Mouse (Mus musculus) c-Kit-negative CD71-positive TER-119-positive erythroid progenitor cells, embryonic 14.5 days (primary cell): ENCODE data around the gene Nyap2.

Experiments used
- DNase-seq: peaks from one replicate; pipeline ENCODE4 v3.0.0-alpha.2; 2013; ENCODE audit warnings: low read depth, low spot score

Nyap2 gene

DNA sequence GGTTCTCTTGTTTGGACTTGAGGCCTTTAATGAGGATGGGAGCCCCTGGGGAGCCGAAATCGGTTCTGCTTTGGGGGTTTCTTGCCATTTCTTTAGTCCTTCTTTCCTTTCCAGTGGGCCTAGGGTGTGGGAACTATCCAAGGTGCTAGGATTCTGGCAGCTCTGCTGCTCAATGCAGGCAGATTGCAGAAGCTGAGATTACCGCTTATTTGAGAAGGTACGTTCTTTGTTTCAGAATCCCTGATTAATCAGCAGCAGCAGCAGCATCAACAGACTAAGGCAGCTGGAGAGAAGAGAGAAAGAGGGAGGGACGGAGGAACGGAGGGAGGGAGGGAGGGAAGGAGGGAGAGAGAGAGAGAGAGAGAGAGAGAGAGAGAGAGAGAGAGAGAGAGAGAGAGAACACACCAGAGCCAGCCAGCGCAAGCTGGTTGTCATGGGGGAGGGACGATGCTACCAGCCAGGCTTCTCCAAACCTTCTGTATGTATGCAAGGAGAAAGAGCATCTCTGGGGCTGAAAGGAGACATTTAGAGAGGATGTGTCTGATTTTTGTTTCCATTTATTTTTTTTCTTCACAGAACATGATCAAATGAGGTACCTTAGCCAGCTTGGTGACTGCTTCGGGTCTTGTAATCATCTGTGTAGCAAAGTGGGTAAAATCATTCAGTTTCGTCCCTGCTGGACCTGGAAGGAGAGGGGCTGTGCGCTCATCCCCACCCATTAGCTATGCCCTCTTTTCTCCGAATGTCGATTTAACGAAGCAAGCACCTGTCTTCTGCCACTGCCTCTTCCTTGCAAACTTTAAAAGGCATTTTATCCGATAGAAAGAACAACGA is at the start of gene Nyap2:
Nyap2 (plus strand) TSS at position 120 of the 834 bp plus-strand sequence.
- no peak for DNase-seq

DNA sequence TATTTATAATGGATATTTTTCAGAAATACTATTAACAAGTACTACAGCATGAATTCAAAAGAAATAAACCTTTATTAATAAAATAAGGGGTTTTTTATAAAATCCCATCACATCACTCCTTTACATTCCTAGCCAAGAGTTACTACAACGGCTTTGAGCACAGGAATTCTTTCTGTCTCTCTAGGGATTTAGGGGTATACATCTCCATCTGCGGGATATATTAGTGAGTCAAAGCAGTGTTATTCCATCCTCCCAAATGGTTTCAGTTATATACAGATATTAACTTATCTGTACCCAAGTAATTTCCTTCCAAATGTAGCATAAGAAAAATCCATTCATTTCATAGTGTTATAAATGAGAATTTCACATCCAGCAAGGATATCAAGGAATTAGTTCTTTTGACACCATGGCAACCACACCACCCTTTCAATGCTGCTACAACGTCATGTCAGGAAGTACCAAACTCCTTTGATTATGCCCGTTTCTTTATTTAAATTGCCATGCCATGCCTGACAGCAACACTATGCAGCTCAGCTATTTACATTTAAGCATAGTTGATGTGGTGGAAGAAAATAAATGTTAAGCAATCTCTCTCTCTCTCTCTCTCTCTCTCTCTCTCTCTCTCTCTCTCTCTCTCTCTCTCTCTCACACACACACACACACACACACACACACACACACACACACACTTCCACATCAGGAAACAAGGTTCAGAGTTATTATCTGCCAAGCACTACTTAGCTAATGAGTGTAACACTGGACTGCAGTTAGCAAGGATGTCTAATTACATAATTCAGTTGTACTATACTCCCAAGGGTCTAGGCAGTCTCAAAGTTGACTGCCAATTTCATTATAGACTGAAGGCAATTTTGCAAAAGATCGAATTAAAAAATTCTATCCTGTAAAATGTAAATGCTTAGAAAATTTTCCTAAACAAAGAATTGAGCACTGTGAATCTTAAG is 33.6 kb upstream of the Nyap2 start:
- DNase-seq: no peak

DNA sequence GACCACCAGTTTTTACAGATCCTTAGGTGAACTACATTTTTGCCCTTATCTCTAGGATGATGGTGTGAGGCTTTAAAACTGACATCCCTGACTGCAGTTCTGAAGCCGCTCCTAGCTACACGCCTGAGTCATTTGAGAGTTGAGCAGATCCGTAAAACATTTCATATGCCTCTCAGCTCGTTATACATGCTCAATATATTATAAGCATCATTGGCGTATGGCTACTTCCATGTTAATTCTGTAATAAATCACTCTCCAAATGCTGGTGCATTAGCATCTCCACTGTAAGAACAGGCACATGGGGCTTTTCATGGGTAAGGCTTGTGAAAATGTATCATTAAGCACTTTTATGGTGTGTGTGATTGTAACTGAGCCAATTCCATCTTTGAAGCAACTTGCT is 18.4 kb upstream of the Nyap2 start:
- no peak for DNase-seq

DNA sequence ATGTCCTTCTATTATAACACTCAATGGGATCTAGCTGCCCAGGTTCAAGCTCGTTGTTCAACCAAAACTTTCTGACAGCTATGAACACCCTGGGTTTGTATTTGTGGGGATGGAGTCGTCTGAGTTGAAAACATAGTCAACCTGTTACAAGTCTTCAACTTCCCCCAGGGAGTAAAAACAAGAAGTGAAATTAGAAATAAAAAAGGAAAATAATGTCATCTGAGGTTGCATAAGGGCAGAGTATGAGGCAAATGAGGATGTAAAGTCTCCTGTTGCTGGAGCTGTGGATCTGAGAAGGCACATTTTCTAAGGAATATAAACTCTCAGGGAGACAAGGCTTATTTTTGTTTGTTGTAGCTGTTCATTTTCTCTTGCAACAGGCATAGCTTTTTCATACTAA is 17.9 kb upstream of the Nyap2 start:
- DNase-seq: no peak

DNA sequence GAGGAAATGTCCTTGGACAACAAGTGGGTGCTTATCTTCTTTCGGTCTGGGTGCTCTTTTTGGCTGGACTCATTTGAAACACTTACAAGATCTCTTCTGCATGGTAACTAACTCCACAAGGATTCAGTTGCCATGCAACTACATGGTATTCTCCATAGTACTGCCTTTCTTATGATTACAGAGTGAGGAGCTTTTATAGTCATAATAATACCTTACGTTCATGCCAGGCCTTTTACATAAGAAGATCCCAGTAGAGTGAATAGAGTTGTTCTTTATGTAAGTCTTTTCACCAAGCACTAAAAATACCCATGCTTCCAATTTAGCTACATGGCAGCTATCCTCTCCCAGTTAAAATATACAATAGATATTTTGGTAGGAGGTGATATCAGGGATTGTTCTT is 13.9 kb upstream of the Nyap2 start:
- DNase-seq: no peak

DNA sequence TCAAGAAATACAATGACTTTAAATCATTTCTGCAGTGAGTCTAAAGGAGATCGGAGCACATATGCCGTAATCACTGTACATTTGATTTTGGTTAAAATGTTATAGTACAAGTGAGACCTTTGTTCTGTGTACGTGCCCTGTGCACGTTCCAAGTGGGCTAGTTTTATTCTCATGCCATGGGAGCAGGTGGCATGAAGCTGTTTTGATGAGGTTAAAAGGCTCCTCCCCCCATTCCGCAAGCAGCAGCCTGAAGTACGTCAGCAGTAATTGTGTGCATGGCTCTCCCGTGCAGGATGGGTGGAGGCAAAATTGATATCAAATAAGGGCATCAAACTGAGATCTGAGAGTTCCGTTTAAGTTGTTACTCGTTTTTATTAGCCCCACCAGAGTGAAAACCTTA is 491 bp upstream of the Nyap2 start:
- no peak for DNase-seq

DNA sequence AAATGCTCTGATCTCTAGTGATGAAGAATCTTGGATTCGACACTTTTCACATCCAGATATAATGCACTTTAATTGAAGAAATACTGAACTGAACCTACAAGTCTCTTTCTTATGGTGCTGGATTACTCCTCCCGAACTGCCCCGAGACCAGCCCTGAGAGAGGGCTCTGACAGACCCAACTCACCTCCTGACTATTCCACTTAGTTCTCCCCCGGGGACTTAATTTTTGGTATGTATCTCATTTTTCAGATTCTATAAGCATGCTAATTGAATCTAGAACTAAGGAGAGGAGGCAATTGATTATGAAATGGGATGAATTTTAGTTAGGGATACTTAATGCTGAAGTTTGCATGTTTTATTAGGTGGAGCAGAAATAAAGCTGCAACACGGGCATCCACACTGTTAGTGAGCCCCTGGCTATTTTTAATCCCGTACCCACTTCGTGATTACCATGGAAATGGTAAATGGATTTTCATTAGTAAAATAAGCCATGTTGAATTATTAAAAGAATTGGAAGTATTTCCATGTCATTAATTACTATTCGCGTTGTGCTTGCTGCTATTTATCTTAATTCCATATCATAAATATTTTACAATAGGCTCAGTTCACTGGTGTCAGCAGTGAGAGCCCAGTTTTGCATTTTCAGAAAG is 1.0 kb downstream of the Nyap2 start:
- no peak for DNase-seq

DNA sequence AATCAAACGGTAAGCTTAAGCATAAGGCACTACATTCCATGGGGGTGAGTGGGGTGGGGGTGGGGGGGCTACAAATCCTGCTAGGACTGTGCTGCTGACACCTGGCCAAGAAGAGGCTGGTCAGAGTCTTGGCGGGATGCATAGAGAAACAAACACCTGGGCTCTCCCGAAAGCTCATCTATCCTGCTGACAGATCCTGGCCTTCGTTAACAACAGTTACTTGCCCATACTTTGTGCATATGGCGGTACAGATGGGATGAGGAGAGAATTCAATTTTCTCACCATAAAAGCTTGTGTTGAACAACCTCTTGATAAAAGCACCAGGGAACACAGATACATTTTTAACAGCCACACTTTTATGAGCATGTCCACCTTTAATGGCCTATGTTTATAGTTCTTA is 10.7 kb downstream of the Nyap2 start:
- no peak for DNase-seq

DNA sequence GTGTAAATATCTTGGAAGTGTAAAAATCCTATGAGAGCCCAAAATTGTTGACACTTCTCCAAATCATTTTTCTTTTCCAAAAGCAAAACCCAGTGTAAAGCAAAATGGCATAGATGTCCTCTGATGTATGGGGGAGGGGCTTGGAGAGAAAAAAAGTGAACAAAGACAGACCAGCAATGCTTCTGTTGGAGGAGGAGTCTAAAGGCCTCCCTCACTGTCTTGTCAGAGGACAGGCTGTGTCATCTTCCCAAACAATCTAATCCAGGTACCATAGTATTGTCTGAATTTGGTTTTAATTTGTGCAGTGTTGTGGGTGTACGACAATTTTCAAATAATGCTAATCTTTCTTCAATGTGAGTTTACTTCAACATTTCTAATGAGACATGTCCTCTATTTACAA is 13.7 kb downstream of the Nyap2 start:
- DNase-seq: no peak

DNA sequence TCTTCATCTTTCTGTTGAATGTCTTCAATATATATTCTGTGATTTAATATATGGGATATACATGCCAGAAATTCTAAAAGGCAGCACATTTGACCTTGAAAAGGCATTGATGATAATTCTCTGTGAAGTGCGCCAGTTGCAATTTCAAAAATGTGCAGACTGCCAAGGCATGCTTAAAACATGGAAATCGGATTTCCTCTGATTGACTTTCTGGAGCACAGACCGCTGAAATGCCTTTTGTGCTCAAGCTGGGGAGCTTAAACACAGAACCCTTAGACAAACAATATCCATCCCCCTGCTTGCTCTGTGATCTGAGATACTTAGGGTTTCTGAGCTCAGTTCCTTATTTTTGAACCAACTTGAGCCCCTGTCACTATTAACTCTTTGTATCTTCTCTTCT is 14.2 kb downstream of the Nyap2 start:
- no peak for DNase-seq

DNA sequence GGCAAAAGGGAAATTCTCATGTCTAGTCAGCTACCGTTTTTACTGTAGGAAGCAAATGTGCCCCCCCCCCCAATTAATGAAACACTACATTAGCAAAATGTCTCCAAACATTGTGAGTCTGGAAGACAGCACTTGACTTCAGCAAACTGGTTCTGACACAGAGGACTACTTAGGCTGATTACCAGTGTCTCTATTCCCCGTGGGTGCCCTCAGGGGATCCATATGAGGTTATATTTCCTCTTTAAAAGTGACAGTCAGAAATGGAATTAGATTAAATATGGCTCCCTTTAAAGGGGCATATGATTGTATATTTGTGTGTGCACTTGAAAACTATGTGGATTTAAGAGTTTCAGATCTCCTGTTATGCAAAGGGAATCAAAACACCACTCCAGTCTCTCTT is 15.3 kb downstream of the Nyap2 start:
- DNase-seq: no peak

DNA sequence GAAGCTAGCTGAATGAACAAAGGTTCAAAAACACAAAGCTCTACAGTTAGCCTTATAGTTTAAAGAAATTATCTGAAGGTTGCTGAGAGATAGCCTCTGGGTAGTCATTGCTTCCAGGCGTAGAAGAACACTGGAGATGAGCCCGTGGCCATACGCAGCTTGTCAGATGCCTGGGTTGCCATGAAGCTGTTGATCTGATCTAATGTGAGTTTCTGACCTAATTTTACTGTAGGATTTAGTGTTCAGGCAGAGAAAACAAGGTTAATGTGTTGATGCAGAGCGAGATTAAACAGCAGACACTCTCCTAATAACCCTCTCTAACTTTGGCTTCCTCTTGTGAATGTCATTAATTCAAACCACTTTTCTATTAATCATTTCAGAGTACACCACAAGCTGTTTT is 16.1 kb downstream of the Nyap2 start:
- no peak for DNase-seq

DNA sequence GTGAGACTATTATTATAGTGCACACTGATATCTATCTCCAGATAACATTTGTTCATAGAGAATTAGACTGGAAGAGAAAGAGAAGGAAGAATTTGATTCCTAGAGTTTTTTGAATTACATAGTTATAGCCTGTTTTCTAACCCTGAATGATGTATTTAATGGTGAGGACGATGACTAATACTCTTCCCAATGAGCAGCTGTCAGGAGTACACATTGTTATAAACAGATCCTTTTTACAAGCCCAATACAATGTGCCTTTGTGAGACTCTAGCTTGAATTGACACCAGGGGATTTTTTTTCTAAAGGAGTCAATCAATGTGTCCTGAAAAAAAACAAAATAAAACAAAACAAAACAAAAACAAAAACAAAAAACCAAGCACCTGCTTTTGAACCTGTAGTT is 22.2 kb downstream of the Nyap2 start:
- no peak for DNase-seq

DNA sequence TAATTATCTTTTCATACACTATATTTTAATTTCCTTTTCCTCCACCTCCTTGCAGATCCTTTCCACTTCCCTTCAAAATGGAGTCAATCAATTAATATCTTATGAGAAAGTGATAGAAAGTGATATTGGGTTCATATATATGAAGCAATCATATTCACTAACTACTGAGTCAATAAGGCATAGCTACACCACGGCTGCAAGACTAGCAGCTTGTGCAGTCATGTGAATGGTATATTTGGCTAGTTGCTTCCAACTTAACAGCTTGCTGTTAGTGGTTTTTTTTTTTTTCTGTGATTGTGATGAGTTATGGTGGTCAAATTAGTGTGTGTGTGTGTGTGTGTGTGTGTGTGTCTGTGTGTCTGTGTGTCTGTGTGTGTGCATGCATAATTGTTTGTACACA is 25.0 kb downstream of the Nyap2 start:
- DNase-seq: no peak

DNA sequence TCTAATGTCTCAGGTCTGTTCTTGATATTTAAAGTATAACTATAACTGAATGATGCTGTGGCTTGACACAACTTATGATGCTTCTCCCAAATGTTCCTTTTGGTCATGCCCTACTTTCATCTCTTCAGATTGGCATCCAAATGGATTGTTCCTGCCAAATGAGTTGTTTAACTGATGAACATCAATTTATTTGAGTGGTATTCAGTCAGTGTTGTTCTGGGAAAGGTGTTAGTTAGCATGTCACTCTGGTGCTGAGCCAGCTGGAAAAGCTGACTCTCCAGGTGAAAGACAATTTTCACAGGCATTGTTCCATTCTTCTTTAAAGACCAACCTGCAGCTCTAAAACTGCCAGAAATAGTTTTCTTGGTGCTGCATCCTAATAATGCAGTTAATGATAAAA is 43.0 kb downstream of the Nyap2 start:
- no peak for DNase-seq

DNA sequence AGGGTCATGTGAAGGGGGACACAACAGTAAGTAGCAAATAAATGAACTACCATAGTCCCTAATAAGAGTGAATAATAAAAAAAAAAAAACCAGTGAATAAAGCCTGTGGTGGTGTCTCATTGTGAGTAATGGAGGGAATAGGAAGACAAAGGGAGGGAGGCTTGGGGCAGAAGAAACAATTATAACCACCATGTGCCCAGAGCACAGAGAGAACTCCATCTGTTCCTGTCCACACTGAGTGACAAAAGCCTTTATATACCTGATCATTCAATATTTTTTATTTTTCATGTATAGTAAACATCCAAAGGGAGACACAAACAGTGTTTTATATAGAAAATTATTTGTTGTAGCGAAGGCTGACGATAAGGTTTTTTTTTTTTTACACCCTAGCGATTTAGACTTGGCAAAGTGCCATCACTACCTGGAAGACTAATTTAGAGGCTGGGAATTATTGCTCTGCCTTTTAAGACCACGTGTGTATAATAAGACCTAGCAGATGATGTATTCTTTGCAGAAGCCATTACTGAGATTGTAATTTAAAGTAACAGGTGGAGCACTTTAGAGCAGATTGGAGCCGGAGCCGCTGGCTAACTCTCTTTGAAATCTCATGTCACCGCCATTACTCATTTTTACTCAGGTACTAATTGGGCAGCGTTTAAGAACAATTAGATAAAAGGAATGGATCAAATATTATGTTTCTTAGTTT is 55.4 kb downstream of the Nyap2 start:
- DNase-seq: no peak

DNA sequence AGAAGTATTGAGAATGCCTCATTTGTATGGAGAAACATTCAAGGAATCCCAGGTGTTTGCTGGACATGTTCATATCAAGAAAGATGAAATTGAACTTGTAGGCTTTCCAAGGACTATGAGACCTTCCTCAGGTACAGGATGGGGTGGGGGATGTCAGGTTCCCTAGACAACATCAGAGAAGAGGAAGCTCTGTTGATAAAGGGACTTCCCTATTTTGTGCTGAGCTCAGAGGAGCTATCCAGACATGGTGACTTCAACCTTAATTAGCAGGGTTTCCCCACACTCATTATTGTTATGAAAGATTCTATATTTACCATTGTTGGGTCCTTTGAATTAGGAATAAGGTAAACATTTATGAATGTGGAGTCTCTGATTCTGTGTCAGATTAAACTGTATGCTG is 67.1 kb downstream of the Nyap2 start:
- DNase-seq: no peak

DNA sequence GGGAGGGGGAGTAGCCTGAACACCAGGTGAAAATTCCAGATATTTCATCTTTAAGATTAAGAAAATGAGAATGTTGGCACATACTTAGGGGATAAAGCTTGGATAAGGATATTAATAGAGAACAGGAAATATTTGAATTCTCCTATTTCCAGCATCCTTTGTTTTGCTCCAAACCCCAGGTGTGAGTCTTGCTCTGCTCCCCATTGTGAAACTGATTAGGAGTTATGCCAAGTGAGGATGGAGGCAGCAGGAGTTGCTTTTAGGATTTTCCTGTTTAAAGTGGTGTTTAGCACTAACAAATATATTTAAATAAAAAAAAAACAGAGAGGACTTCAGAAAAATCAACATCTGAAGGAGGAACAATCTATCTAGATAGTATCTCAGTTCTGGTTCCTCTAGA is 68.8 kb downstream of the Nyap2 start:
- no peak for DNase-seq

DNA sequence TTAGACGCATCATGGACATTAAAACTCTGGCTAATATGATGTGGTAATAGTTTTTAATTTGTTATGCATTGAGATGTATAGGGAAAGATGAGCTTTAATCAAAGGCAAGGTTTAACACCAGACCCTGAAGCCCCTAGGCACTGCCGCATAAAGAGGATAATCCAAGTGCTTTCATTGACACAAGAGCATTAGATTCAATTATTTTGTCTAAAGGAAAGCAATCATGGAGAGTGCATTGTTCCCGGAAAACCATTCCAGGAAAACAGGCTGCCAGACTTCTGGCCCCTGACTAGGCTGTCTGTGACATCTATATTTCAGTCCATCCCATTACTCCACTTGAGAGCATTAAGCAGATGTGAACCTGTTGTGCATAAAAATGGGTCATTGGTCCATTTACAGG is 92.5 kb downstream of the Nyap2 start:
- DNase-seq: no peak

DNA sequence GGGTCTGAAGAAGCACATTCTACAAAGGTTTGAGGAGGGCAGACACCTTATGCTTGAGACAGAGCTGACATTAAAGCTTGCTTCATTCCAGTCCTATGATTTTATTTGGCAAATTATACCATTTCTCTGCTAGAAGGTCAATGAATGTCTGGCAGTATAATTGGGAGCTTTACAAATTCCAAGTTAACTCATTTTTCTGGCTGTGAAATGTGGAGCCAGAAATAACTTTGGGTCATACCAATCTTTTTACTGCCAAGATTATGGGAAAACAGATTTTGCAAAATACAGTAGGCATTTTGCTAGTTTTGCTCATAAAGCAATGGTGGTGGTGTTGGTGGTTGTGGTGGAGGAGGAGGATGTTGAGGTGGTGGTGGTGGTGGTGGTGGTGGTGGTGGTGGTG is 96.0 kb downstream of the Nyap2 start:
- no peak for DNase-seq

DNA sequence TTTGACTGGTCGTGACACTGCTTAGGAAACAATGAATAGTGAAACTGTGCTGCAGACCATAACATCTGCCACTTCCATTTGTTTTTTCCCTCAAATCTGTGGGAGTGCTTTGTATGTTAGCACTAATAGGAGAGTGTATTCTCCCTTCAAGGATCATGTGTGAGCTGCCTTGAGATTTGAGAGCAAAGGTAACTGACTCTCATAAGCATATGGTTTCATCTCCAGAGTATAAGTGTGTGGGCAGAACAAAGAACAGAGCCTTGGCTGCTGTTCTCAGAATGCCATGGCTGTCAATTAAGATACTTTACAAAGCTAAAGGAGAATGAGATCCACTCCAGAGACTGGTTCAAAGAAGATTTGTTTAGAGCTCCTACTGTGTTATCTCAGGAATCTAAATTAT is 96.6 kb downstream of the Nyap2 start:
- no peak for DNase-seq

DNA sequence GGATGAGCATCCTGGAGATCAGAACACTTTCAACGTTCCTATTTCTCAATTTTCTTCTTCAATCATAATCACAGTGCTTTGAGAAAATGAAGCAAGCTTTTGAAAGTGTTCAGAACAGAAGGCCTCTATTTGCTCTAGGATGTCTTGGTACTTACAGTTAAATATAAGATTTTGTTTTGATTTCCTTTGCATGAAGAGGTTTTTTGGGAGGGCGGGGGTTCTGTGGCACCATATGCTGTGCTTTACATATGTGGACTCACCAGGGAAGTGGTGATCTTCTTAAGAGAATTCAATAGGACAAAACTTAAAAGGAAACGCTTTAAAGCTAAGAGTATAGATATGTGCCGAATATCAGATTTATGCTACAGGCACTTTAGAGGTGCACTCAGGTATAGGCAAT is 103.0 kb downstream of the Nyap2 start:
- DNase-seq: no peak
